Mouse (Mus musculus) embryonic fibroblast, embryonic 13.5 days (primary cell): ENCODE data around the gene Lrrc4.

Experiments used
- CTCF ChIP-seq: IDR thresholded peaks from 2 replicates; pipeline ENCODE4 v1.5.1; 2011; ENCODE audit warnings: mild to moderate bottlenecking, control low read depth, low read length, moderate library complexity, borderline replicate concordance; ENCODE audit not compliant: insufficient read depth
- POLR2A ChIP-seq: IDR thresholded peaks from 2 replicates; pipeline ENCODE4 v1.6.1; 2011; ENCODE audit warnings: low read depth, mild to moderate bottlenecking, control low read depth, low read length, moderate library complexity

DNA sequence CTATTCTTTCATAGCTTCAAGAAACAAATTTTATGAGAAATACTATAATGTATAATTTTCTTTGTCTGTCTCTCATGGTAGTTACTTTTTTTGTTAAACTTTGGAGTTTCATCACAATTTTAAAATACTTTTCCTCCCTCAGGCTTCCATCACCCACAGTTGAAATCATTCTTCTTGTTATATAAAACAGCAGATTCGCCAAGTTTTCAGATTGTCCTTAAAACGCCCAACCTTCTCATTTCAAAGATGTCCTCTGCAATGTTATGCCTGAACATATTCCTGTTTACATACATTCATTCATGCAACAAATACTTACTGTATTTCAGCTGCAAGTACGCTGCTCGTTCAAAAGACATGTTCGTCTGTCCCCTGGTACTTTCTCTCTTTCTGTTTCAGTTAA lies 167.9 kb downstream of the Lrrc4 start:
- TF ChIP-seq CTCF (no peak), POLR2A (no peak)
